Mouse (Mus musculus): ENCODE results near the gene Bcl2. TPM values are rescaled to one million over a fixed set of nuclear protein-coding genes. Genes with fewer than 3 reads are reported as not detected.
"Not testable (repeated sequence)": the region's sequence is repeated elsewhere in the genome, so short reads cannot be mapped to it uniquely, and the experiment has no call there.

The Bcl2 gene
- total and polyA plus RNA-seq, 3 experiments, result 30.9 to 87.0 (median 38.8) TPM

- DNase-seq (ENCODE audit: low read depth, low spot score), result not testable (repeated sequence)
Measured at GRCm38 (mm10) chr1:106534835-106535234, 179.2 kb downstream of the Bcl2 start.

GRCm38 (mm10) chr1:106529570-106529969 lies 184.5 kb downstream of the Bcl2 start:
- Histone ChIP-seq H3K27me3 (ENCODE audit: control insufficient read depth in 1 of 2, insufficient read depth in 2 of 2, low read length in 2 of 2) (peaks cover 0 to 5% of the 10 kb centered on the region in 2 experiments; a peak in 2 of 4 replicates), H3K36me3 (ENCODE audit: control insufficient read depth in 1 of 2, insufficient read depth in 2 of 2, low read length in 2 of 2) (no peaks in the 10 kb centered on the region), H3K9ac (ENCODE audit: control insufficient read depth, low read depth, low read length, poor library complexity, severe bottlenecking) (no peak overlapping the region), H3K27ac (ENCODE audit: control insufficient read depth, low read depth, low read length) (no peak overlapping the region), H3K79me2 (ENCODE audit: control insufficient read depth, insufficient read depth, low read length, poor library complexity) (no peaks in the 10 kb centered on the region), H3K9me3 (replicated peaks; ENCODE audit: insufficient read depth, low read length) (no peaks in the 10 kb centered on the region), H3K4me3 (ENCODE audit: control insufficient read depth in 1 of 2, insufficient read depth in 1 of 2, low read depth in 2 of 2, low read length in 2 of 2) (no peak overlapping the region), H3K4me1 (ENCODE audit: control insufficient read depth in 1 of 2, insufficient read depth in 2 of 2, low read length in 2 of 2) (no peaks in the 10 kb centered on the region)
- no peak for DNase-seq (ENCODE audit: low read depth, low spot score)
- TF ChIP-seq MYB (IDR thresholded peaks at IDR 0.05; ENCODE audit: low read depth, low read length) (no peak), E2F4 (IDR thresholded peaks at IDR 0.05; ENCODE audit: borderline replicate concordance, low read depth, low read length) (no peak), NRF1 (IDR thresholded peaks at IDR 0.05; ENCODE audit: insufficient read depth, low read depth, low read length, poor library complexity, severe bottlenecking) (no peak), MEF2A (IDR thresholded peaks at IDR 0.05; ENCODE audit: extremely low read depth, insufficient replicate concordance, low read depth, low read length, poor library complexity, severe bottlenecking) (no peak), CHD2 (IDR thresholded peaks at IDR 0.05; ENCODE audit: low read length) (no peak), MXI1 (IDR thresholded peaks at IDR 0.05; ENCODE audit: low read depth, low read length) (no peak), GABPA (IDR thresholded peaks at IDR 0.05; ENCODE audit: low read depth, low read length) (no peak)

More at GRCm38 (mm10) chr1:106534835-106535234, 179.2 kb downstream of the Bcl2 start:
- not testable (repeated sequence) for H3K79me2 ChIP-seq (ENCODE audit: control insufficient read depth, insufficient read depth, low read length, poor library complexity); H3K4me3 ChIP-seq (ENCODE audit: control insufficient read depth in 1 of 2, insufficient read depth in 1 of 2, low read depth in 2 of 2, low read length in 2 of 2); H3K9ac ChIP-seq (ENCODE audit: control insufficient read depth, low read depth, low read length, poor library complexity, severe bottlenecking); H3K27ac ChIP-seq (ENCODE audit: control insufficient read depth, low read depth, low read length); H3K9me3 ChIP-seq (replicated peaks; ENCODE audit: insufficient read depth, low read length); H3K4me1 ChIP-seq (ENCODE audit: control insufficient read depth in 1 of 2, insufficient read depth in 2 of 2, low read length in 2 of 2); H3K36me3 ChIP-seq (ENCODE audit: control insufficient read depth in 1 of 2, insufficient read depth in 2 of 2, low read length in 2 of 2); H3K27me3 ChIP-seq (ENCODE audit: control insufficient read depth in 1 of 2, insufficient read depth in 2 of 2, low read length in 2 of 2)
- peak; percentile 50; the same call in 1 of the 2 replicates for TF ChIP-seq TBP (IDR thresholded peaks at IDR 0.05; ENCODE audit: low read depth, low read length)

GRCm38 (mm10) chr1:106527537-106527936 lies 186.5 kb downstream of the Bcl2 start:
- no peak overlapping the region for H3K27ac ChIP-seq (ENCODE audit: control insufficient read depth, low read depth, low read length)
- H3K4me3 ChIP-seq (ENCODE audit: control insufficient read depth in 1 of 2, insufficient read depth in 1 of 2, low read depth in 2 of 2, low read length in 2 of 2), result no peak overlapping the region
- H3K4me1 ChIP-seq (ENCODE audit: control insufficient read depth in 1 of 2, insufficient read depth in 2 of 2, low read length in 2 of 2), result no peaks in the 10 kb centered on the region
- no peak overlapping the region for H3K9ac ChIP-seq (ENCODE audit: control insufficient read depth, low read depth, low read length, poor library complexity, severe bottlenecking)
- H3K36me3 ChIP-seq (ENCODE audit: control insufficient read depth in 1 of 2, insufficient read depth in 2 of 2, low read length in 2 of 2), result no peaks in the 10 kb centered on the region
- H3K27me3 ChIP-seq (ENCODE audit: control insufficient read depth in 1 of 2, insufficient read depth in 2 of 2, low read length in 2 of 2), result peaks cover 0 to 5% of the 10 kb centered on the region in 2 experiments; a peak in 2 of 4 replicates
- H3K9me3 ChIP-seq (replicated peaks; ENCODE audit: insufficient read depth, low read length), result no peaks in the 10 kb centered on the region
- DNase-seq (ENCODE audit: low read depth, low spot score), result no peak
- TF ChIP-seq MAFK (IDR thresholded peaks at IDR 0.05; ENCODE audit: borderline replicate concordance, low read depth, low read length) (no peak), KAT2A (conservative IDR thresholded peaks at IDR 0.05; ENCODE audit: low read depth, low read length) (no peak), NRF1 (IDR thresholded peaks at IDR 0.05; ENCODE audit: insufficient read depth, low read depth, low read length, poor library complexity, severe bottlenecking) (no peak), EP300 (IDR thresholded peaks at IDR 0.05; ENCODE audit: low read depth in 1 of 2, low read length in 2 of 2) (no peak), MAZ (IDR thresholded peaks at IDR 0.05; ENCODE audit: low read depth, low read length) (no peak), POLR2A (IDR thresholded peaks at IDR 0.05; ENCODE audit: control insufficient read depth in 1 of 2, insufficient read depth in 1 of 2, low read depth in 1 of 2, low read length in 2 of 2, poor library complexity in 1 of 2) (no peak), BHLHE40 (IDR thresholded peaks at IDR 0.05; ENCODE audit: borderline replicate concordance, low read depth, low read length) (no peak), ELF1 (IDR thresholded peaks at IDR 0.05; ENCODE audit: low read depth, low read length) (no peak), CHD1 (IDR thresholded peaks at IDR 0.05; ENCODE audit: low read depth, low read length) (no peak), ZMIZ1 (IDR thresholded peaks at IDR 0.05; ENCODE audit: low read depth, low read length) (no peak), RCOR1 (IDR thresholded peaks at IDR 0.05; ENCODE audit: low read depth, low read length) (no peak), RAD21 (IDR thresholded peaks at IDR 0.05; ENCODE audit: low read depth, low read length) (no peak), MXI1 (IDR thresholded peaks at IDR 0.05; ENCODE audit: low read depth, low read length) (no peak), SIN3A (IDR thresholded peaks at IDR 0.05; ENCODE audit: low read length) (no peak), MYB (IDR thresholded peaks at IDR 0.05; ENCODE audit: low read depth, low read length) (no peak), USF1 (IDR thresholded peaks at IDR 0.05; ENCODE audit: low read depth, low read length) (no peak), POLR2AphosphoS5 (IDR thresholded peaks at IDR 0.05; ENCODE audit: borderline replicate concordance, low read depth, low read length) (no peak), GABPA (IDR thresholded peaks at IDR 0.05; ENCODE audit: low read depth, low read length) (no peak), E2F4 (IDR thresholded peaks at IDR 0.05; ENCODE audit: borderline replicate concordance, low read depth, low read length) (no peak)
- no peaks in the 10 kb centered on the region for H3K79me2 ChIP-seq (ENCODE audit: control insufficient read depth, insufficient read depth, low read length, poor library complexity)
